ENCODE assay signal across 15 mouse cellular contexts in the genomic region with DNA sequence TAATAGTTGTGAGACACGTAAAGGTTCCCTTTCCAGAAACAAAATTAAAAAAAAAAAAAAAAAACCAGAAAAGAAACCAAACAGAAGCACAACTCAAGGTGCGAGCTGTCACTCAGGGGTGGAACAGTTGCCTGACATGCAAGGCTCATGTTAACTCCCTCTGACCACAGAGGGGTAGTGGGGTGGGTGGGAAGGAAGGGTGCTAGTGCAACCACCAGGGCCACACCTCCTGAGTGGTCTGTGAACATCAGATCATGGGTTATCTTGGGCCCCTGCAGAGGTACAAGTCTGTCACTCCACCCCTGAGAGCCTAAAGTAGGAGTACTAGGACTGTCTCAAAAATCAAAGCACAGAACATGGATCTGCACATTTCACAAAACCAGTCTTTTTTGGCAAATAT.
"Had no signal": no experiment of that assay in that cellular context is flagged by ENCODE, and none has a peak within 500 bp of the region (broad histone marks: within the 10 kb centered on the region; RNA-seq: fewer than 3 reads in every experiment).

No protein-coding gene starts in this region.

- DNase-seq: kidney, adult 11 months; kidney, adult 9 months; kidney, postnatal 10 days; kidney, postnatal 4 days; lung, adult 2 months; lung, postnatal 36 days; right cerebral cortex, postnatal 14 days; thymus, postnatal 14 days had no signal

- H3K36me3 ChIP-seq: limb, embryonic 10.5 days; midbrain, embryonic 15.5 days; neural tube, embryonic 13.5 days had no signal

- H3K9me3 ChIP-seq: limb, embryonic 10.5 days; midbrain, embryonic 15.5 days had no signal

- H3K4me2 ChIP-seq: midbrain, embryonic 11.5 days; midbrain, embryonic 15.5 days; neural tube, embryonic 13.5 days had no signal

- H3K27ac ChIP-seq: layer of hippocampus, adult 2 months; limb, embryonic 10.5 days; midbrain, embryonic 15.5 days; neural tube, embryonic 13.5 days; stomach, postnatal 0 days had no signal

- ATAC-seq: lung, postnatal 0 days; midbrain, embryonic 15.5 days had no signal

- H3K27me3 ChIP-seq: midbrain, embryonic 15.5 days; neural tube, embryonic 13.5 days had no signal

- H3K4me3 ChIP-seq: layer of hippocampus, adult 2 months; limb, embryonic 10.5 days; midbrain, embryonic 15.5 days; neural tube, embryonic 13.5 days had no signal

- H3K9ac ChIP-seq: midbrain, embryonic 15.5 days; neural tube, embryonic 13.5 days had no signal
